Mouse (Mus musculus) ES-Bruce4 (cell line): ENCODE measurements around the gene Gm20518. TPM values are rescaled to one million over a fixed set of nuclear protein-coding genes. Genes with fewer than 3 reads are reported as not detected.

ENCODE experiments used
- H3K27ac ChIP-seq: 2 replicates; pipeline ENCODE4 v1.5.1; 2012; ENCODE audit warnings: low read length, inconsistent platforms; ENCODE audit not compliant: insufficient read depth
- H3K27me3 ChIP-seq: 2 replicates; pipeline ENCODE4 v1.6.1; 2012; ENCODE audit warnings: mild to moderate bottlenecking, low read length, inconsistent platforms; ENCODE audit not compliant: control insufficient read depth, poor library complexity, insufficient read depth, severe bottlenecking
- H3K36me3 ChIP-seq: 2 replicates; pipeline ENCODE4 v1.6.1; 2012; ENCODE audit warnings: inconsistent platforms, mild to moderate bottlenecking, low read length, moderate library complexity; ENCODE audit not compliant: control insufficient read depth, poor library complexity, insufficient read depth, severe bottlenecking
- H3K4me1 ChIP-seq: one replicate; pipeline ENCODE4 v1.8.1; 2011; ENCODE audit warnings: low read length; ENCODE audit not compliant: control insufficient read depth, insufficient read depth
- H3K4me3 ChIP-seq: 2 replicates; pipeline ENCODE4 v1.5.1; 2011; ENCODE audit warnings: low read depth, mild to moderate bottlenecking, low read length
- H3K9ac ChIP-seq: 2 replicates; pipeline ENCODE4 v1.6.1; 2012; ENCODE audit warnings: low read depth, mild to moderate bottlenecking, inconsistent platforms; ENCODE audit not compliant: poor library complexity, severe bottlenecking
- H3K9me3 ChIP-seq: replicated peaks from 2 replicates; pipeline ENCODE4 v1.6.1; 2012; ENCODE audit warnings: mild to moderate bottlenecking, low read length, inconsistent platforms; ENCODE audit not compliant: control insufficient read depth, poor library complexity, insufficient read depth, severe bottlenecking
- CTCF ChIP-seq: IDR thresholded peaks from one replicate; pipeline ENCODE4 v1.8.1; 2011; ENCODE audit warnings: low read depth, low read length
- EP300 ChIP-seq: IDR thresholded peaks from 2 replicates; pipeline ENCODE4 v1.6.1; 2011; ENCODE audit warnings: low read depth, low read length; ENCODE audit not compliant: insufficient read depth
- POLR2A ChIP-seq: IDR thresholded peaks from one replicate; pipeline ENCODE4 v1.8.1; 2011; ENCODE audit warnings: low read length; ENCODE audit not compliant: insufficient read depth
- polyA plus RNA-seq: library from polyadenylated mRNA; stranded (reverse); fragments of >200 nt; gene quantifications from 2 replicates; pipeline ENCODE4 v1.2.4, GENCODE M21; 2011; ENCODE audit warnings: low read depth; ENCODE audit not compliant: missing spikeins, insufficient read depth, insufficient read length

The Gm20518 gene
- polyA plus RNA-seq, 1 experiment, result not detected

GRCm38 (mm10) chr16:17911052-17911595, 19.7 kb upstream of the Gm20518 start, which contains the start of gene Ess2:
TSS of gene Ess2 (minus strand) at chr16:17911348.
- peak within 1 kb of the TSS; percentile 81 for H3K9ac ChIP-seq
- H3K4me3 ChIP-seq, result peak within 1 kb of the TSS; percentile 88
- no peaks in the 10 kb centered on the region for H3K9me3 ChIP-seq
- H3K27me3 ChIP-seq, result peaks cover 11% of the 10 kb centered on the region; the same call in 1 of the 2 replicates
- H3K27ac ChIP-seq, result no peak within 1 kb of the TSS
- TF ChIP-seq EP300 (no peak), CTCF (peak; percentile 48), POLR2A (no peak)
- no peaks in the 10 kb centered on the region for H3K4me1 ChIP-seq
- H3K36me3 ChIP-seq, result peaks cover 4% of the 10 kb centered on the region; the same call in 1 of the 2 replicates

- H3K36me3 ChIP-seq, result no peaks in the 10 kb centered on the region; the same call in 1 of the 2 replicates
These were observed 7.0 kb upstream of the Gm20518 start, which contains the start of the genes Dgcr2 and Tssk2 for GRCm38 (mm10) chr16:17898462-17898861. TSS of gene Dgcr2 (minus strand) at chr16:17898562. TSS of gene Tssk2 (plus strand) at chr16:17898637.

GRCm38 (mm10) chr16:17896091-17896490, 4.6 kb upstream of the Gm20518 start:
- Histone ChIP-seq H3K27ac (no peak overlapping the region), H3K9me3 (no peaks in the 10 kb centered on the region), H3K4me3 (no peak overlapping the region), H3K9ac (no peak overlapping the region), H3K27me3 (no peaks in the 10 kb centered on the region), H3K36me3 (no peaks in the 10 kb centered on the region), H3K4me1 (no peaks in the 10 kb centered on the region)
- TF ChIP-seq EP300 (no peak), CTCF (no peak), POLR2A (no peak)

More at GRCm38 (mm10) chr16:17898462-17898861, 7.0 kb upstream of the Gm20518 start, which contains the start of the genes Dgcr2 and Tssk2:
- TF ChIP-seq EP300, result no peak
- TF ChIP-seq POLR2A, result no peak
- TF ChIP-seq CTCF, result no peak
- no peaks in the 10 kb centered on the region for H3K4me1 ChIP-seq
- H3K9me3 ChIP-seq, result no peaks in the 10 kb centered on the region
- H3K27me3 ChIP-seq, result no peaks in the 10 kb centered on the region
- no peak within 1 kb of the TSS for H3K9ac ChIP-seq
- H3K27ac ChIP-seq, result no peak within 1 kb of the TSS
- H3K4me3 ChIP-seq, result no peak within 1 kb of the TSS

- no peak for TF ChIP-seq CTCF
- Histone ChIP-seq H3K4me3 (no peak within 1 kb of the TSS), H3K4me1 (no peaks in the 10 kb centered on the region), H3K9me3 (no peaks in the 10 kb centered on the region), H3K27ac (no peak within 1 kb of the TSS), H3K27me3 (no peaks in the 10 kb centered on the region), H3K9ac (no peak within 1 kb of the TSS), H3K36me3 (no peaks in the 10 kb centered on the region)
These were observed 2.5 kb upstream of the Gm20518 start, which contains the start of gene Tssk1 for GRCm38 (mm10) chr16:17893923-17894322. TSS of gene Tssk1 (plus strand) at chr16:17894223.

- H3K27ac ChIP-seq, result no peak overlapping the region
- H3K36me3 ChIP-seq, result no peaks in the 10 kb centered on the region
- H3K9ac ChIP-seq, result no peak overlapping the region
- H3K9me3 ChIP-seq, result no peaks in the 10 kb centered on the region
- H3K4me3 ChIP-seq, result no peak overlapping the region
- H3K4me1 ChIP-seq, result no peaks in the 10 kb centered on the region
- TF ChIP-seq CTCF, result no peak
- TF ChIP-seq POLR2A, result no peak
- no peak for TF ChIP-seq EP300
- H3K27me3 ChIP-seq, result no peaks in the 10 kb centered on the region
These were observed 1.1 kb upstream of the Gm20518 start for GRCm38 (mm10) chr16:17892606-17893005.

GRCm38 (mm10) chr16:17890917-17891566, 429 bp downstream of the Gm20518 start:
- Histone ChIP-seq H3K27ac (no peak overlapping the region), H3K27me3 (no peaks in the 10 kb centered on the region), H3K9me3 (no peaks in the 10 kb centered on the region), H3K9ac (peak overlapping the region; percentile 83), H3K4me1 (no peaks in the 10 kb centered on the region), H3K4me3 (peak overlapping the region; percentile 79), H3K36me3 (no peaks in the 10 kb centered on the region)
- TF ChIP-seq POLR2A (no peak), CTCF (no peak), EP300 (no peak)
